Mouse (Mus musculus): Measurements from ENCODE around the gene Notch4. TPM values are rescaled to one million over a fixed set of nuclear protein-coding genes. Genes with fewer than 3 reads are reported as not detected.

The Notch4 gene
- total RNA-seq, 2 experiments from 2014 or later: 9.1 to 18.3 TPM

- no peak overlapping the region for H3K4me3 ChIP-seq
- DNase-seq (ENCODE audit: extremely low spot score in 1 of 2, low spot score in 2 of 2): no peak
- intact Hi-C loops (cut with DNase I): no loop called here
- no peak for TF ChIP-seq CTCF (IDR thresholded peaks at IDR 0.05)
- no peak overlapping the region for H3K27ac ChIP-seq
Measured at GRCm38 (mm10) chr17:34556406-34556805, 7.7 kb upstream of the Notch4 start.

DNA sequence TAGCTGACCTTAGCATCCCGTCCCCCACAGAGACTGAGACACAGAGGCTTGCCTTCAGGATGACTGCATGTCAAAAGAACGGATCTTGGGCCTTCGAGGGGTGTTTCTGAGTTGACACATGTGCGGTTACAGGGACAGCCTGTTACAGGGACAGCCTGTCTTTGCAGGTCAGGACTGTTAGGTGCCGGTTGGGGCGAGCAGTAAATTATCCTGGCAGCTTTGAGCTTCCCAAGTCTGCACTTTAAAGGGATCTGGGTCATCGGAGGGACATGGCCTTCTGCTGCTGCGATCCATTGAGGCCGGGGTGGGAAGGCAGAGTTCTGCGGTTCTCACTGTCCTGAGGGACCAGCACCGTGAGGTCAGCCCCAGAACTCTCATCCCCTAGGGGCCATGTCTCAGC, 6.7 kb upstream of the Notch4 start:
- no peak for TF ChIP-seq CTCF (IDR thresholded peaks at IDR 0.05)
- Histone ChIP-seq H3K27ac (no peak overlapping the region), H3K4me3 (no peak overlapping the region)
- no peak for DNase-seq (ENCODE audit: extremely low spot score in 1 of 2, low spot score in 2 of 2)
- intact Hi-C loops (cut with DNase I): no loop called here

- no peak for TF ChIP-seq CTCF (IDR thresholded peaks at IDR 0.05)
- Histone ChIP-seq H3K4me3 (no peak overlapping the region), H3K27ac (no peak overlapping the region)
- intact Hi-C loops (cut with DNase I): no loop called here
- DNase-seq (ENCODE audit: extremely low spot score in 1 of 2, low spot score in 2 of 2): no peak
Measured at GRCm38 (mm10) chr17:34559116-34559515, 5.0 kb upstream of the Notch4 start.

GRCm38 (mm10) chr17:34559895-34560294, 4.2 kb upstream of the Notch4 start:
- no peak overlapping the region for H3K27ac ChIP-seq
- no peak for DNase-seq (ENCODE audit: extremely low spot score in 1 of 2, low spot score in 2 of 2)
- intact Hi-C loops (cut with DNase I): loop anchor here (10.0 kb wide), 1 partner anchor 315 kb away; no protein-coding TSS in a partner anchor
- H3K4me3 ChIP-seq: no peak overlapping the region
- TF ChIP-seq CTCF (IDR thresholded peaks at IDR 0.05): no peak; the same call in 1 of the 2 replicates

- intact Hi-C loops (cut with DNase I): loop anchor here (10.0 kb wide), 1 partner anchor 316 kb away; no protein-coding TSS in a partner anchor
- TF ChIP-seq CTCF (IDR thresholded peaks at IDR 0.05): no peak
- H3K4me3 ChIP-seq: no peak overlapping the region
- DNase-seq (ENCODE audit: extremely low spot score in 1 of 2, low spot score in 2 of 2): no peak
- H3K27ac ChIP-seq: no peak overlapping the region
Measured at GRCm38 (mm10) chr17:34560438-34560837, 3.6 kb upstream of the Notch4 start.

DNA sequence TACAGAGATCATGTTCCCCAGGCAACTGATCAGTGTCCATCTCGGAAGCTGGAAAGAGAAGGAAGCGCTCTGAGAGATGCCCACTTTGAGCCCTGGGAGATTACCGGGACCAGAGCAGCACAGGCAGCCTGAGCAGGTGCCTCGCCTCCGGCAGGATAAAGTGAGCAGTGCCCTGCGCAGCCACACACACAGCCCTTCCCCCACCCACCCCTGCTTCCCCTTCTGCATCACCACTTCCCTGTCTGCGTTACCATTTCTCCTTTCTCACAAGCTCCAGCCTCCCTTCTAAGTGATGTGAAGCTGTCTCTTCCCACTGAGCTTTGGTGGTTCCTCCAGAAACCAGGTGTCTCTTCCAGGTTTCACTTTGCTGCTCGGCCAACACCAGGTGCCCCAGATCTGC, 2.9 kb upstream of the Notch4 start:
- TF ChIP-seq CTCF (IDR thresholded peaks at IDR 0.05): no peak
- intact Hi-C loops (cut with DNase I): loop anchor here (10.0 kb wide), 1 partner anchor 316 kb away; no protein-coding TSS in a partner anchor
- H3K4me3 ChIP-seq: no peak overlapping the region

GRCm38 (mm10) chr17:34562595-34562994, 1.5 kb upstream of the Notch4 start:
- no peak overlapping the region for H3K4me3 ChIP-seq
- TF ChIP-seq CTCF (IDR thresholded peaks at IDR 0.05): no peak
- H3K27ac ChIP-seq: no peak overlapping the region
- no peak for DNase-seq (ENCODE audit: extremely low spot score in 1 of 2, low spot score in 2 of 2)
- intact Hi-C loops (cut with DNase I): loop anchor here (10.0 kb wide), 1 partner anchor 318 kb away; no protein-coding TSS in a partner anchor

More for the DNA sequence above, 2.9 kb upstream of the Notch4 start:
- DNase-seq (ENCODE audit: extremely low spot score in 1 of 2, low spot score in 2 of 2): no peak
- H3K27ac ChIP-seq: no peak overlapping the region

DNA sequence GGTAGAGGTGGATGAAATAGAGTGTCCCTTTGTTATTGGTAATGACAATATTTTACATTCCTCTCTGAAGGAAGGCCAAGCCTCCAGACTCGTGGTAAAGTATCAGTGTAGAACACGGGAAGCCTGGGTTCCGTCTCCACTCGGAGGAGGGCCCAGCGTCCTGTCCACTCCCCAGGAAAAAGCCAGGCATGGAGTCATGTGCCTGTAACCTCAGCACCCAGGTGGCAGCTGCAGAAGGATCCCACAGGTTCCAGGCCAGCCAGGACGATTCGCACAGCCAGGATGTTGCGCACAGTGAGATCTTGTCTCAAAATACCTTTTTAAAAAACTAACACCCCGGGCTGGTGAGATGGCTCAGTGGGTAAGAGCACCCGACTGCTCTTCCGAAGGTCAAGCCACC, 714 bp upstream of the Notch4 start:
- intact Hi-C loops (cut with DNase I): loop anchor here (10.0 kb wide), 1 partner anchor 319 kb away; no protein-coding TSS in a partner anchor

GRCm38 (mm10) chr17:34564796-34565195, 728 bp downstream of the Notch4 start:
- H3K4me3 ChIP-seq: peak overlapping the region; percentile 31
- no peak for TF ChIP-seq CTCF (IDR thresholded peaks at IDR 0.05)

More for the DNA sequence above, 714 bp upstream of the Notch4 start:
- no peak for DNase-seq (ENCODE audit: extremely low spot score in 1 of 2, low spot score in 2 of 2)
- no peak overlapping the region for H3K27ac ChIP-seq
- no peak overlapping the region for H3K4me3 ChIP-seq
- no peak for TF ChIP-seq CTCF (IDR thresholded peaks at IDR 0.05)

GRCm38 (mm10) chr17:34567311-34567710, 3.2 kb downstream of the Notch4 start:
- no peak overlapping the region for H3K4me3 ChIP-seq
- no peak for DNase-seq (ENCODE audit: extremely low spot score in 1 of 2, low spot score in 2 of 2)
- TF ChIP-seq CTCF (IDR thresholded peaks at IDR 0.05): no peak
- no peak overlapping the region for H3K27ac ChIP-seq
- intact Hi-C loops (cut with DNase I): loop anchor here (10.0 kb wide), 1 partner anchor 323 kb away; no protein-coding TSS in a partner anchor

More at GRCm38 (mm10) chr17:34564796-34565195, 728 bp downstream of the Notch4 start:
- intact Hi-C loops (cut with DNase I): loop anchor here (10.0 kb wide), 1 partner anchor 320 kb away; no protein-coding TSS in a partner anchor
- peak overlapping the region; percentile 79 for H3K27ac ChIP-seq
- no peak for DNase-seq (ENCODE audit: extremely low spot score in 1 of 2, low spot score in 2 of 2)

GRCm38 (mm10) chr17:34568421-34568820, 4.4 kb downstream of the Notch4 start:
- DNase-seq (ENCODE audit: extremely low spot score in 1 of 2, low spot score in 2 of 2): no peak
- TF ChIP-seq CTCF (IDR thresholded peaks at IDR 0.05): no peak
- no peak overlapping the region for H3K4me3 ChIP-seq
- intact Hi-C loops (cut with DNase I): loop anchor here (10.0 kb wide), 1 partner anchor 324 kb away; no protein-coding TSS in a partner anchor
- H3K27ac ChIP-seq: no peak overlapping the region

DNA sequence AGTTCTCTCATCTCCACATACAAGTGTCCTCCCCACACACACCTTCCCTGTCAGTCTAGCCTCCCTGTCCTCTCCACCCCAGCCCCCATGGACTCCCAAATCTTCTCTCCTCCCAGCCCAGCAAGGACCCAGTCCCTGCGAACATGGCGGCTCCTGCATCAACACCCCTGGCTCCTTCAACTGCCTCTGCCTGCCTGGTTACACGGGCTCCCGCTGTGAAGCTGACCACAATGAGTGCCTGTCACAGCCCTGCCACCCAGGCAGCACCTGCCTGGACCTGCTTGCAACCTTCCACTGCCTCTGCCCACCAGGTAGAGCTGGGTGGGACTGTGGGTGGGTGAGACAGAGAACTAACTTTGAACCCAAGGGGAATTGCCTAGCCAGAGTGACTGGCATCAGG, 5.9 kb downstream of the Notch4 start:
- intact Hi-C loops (cut with DNase I): loop anchor here (10.0 kb wide), 1 partner anchor 325 kb away; no protein-coding TSS in a partner anchor
- Histone ChIP-seq H3K4me3 (no peak overlapping the region), H3K27ac (no peak overlapping the region)
- no peak for DNase-seq (ENCODE audit: extremely low spot score in 1 of 2, low spot score in 2 of 2)
- TF ChIP-seq CTCF (IDR thresholded peaks at IDR 0.05): no peak

DNA sequence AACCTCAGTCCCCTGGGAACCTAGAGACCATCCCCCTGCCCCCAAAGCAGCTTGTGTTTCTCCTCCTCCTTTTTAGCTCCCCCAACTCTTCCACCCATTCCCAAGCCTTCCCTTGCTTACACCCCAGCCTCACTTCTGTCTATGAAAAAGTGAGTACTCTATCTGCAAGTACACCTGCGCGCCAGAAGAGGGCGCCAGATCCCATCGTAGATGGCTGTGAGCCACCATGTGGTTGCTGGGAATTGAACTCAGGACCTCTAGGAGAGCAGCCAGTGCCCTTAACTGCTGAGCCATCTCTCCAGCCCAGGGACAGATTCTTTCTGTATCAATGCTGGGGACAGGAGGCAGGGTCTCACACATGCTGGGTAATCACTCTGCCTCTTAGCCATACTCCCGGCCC, 7.8 kb downstream of the Notch4 start:
- intact Hi-C loops (cut with DNase I): no loop called here
- TF ChIP-seq CTCF (IDR thresholded peaks at IDR 0.05): peak; percentile 45
- no peak overlapping the region for H3K27ac ChIP-seq
- DNase-seq (ENCODE audit: extremely low spot score in 1 of 2, low spot score in 2 of 2): no peak
- no peak overlapping the region for H3K4me3 ChIP-seq
